In the genomic region with DNA sequence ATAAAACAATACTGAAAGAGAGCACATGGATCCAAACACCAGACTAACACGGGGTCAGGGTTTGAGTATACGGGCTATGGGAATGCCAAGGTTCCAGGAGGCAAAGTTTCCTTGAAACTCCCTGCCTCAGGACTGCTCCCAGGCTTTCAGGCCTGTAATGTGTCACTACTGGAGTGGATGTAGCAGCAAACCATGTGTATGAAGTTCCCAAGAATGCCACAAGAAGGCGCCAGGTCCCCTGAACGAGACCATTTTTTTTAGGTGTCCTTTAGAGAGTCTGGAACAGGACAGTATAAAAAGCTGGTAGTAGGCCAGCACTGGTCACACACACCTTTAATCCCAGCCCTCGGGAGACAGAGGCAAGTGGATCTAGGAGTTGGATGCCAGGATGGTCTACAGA, we compare ENCODE assay signal across 22 mouse cellular contexts. TPM values are rescaled to one million over a fixed set of nuclear protein-coding genes. Genes with fewer than 3 reads are reported as not detected.
DNase-seq lines count a peak whose midpoint lies in the region; ATAC-seq and TF ChIP-seq lines count a peak whose summit lies in the region.
"Had no signal": no experiment of that assay in that cellular context is flagged by ENCODE, and none has a peak within 500 bp of the region (broad histone marks: within the 10 kb centered on the region; RNA-seq: fewer than 3 reads in every experiment).

No protein-coding gene starts in this region.

- no peak for TF ChIP-seq RAD21 in CH12.LX (IDR thresholded peaks at IDR 0.05; ENCODE audit: low read depth, low read length)

- no peaks in the 10 kb centered on the region for H3K79me2 ChIP-seq in CH12.LX (replicated peaks; ENCODE audit: control insufficient read depth, extremely low read depth, insufficient read depth, poor library complexity, severe bottlenecking)

- H3K27ac ChIP-seq in forebrain, postnatal 0 days (ENCODE audit: low read depth, low read length) = no peak overlapping the region
- H3K27ac ChIP-seq in forebrain, embryonic 12.5 days = no peak overlapping the region
- no peak overlapping the region for H3K27ac ChIP-seq in left cerebral cortex, adult 2 months
- no peak overlapping the region for H3K27ac ChIP-seq in CH12.LX (ENCODE audit: insufficient read depth, low read depth)
- H3K27ac ChIP-seq: heart, embryonic 13.5 days; hindbrain, embryonic 14.5 days; intestine, embryonic 15.5 days; liver, embryonic 13.5 days had no signal

- no peaks in the 10 kb centered on the region for H3K27me3 ChIP-seq in forebrain, postnatal 0 days (ENCODE audit: insufficient read depth, low read length)
- H3K27me3 ChIP-seq in forebrain, embryonic 12.5 days = no peaks in the 10 kb centered on the region
- H3K27me3 ChIP-seq in CH12.LX (replicated peaks) = peaks cover 44% of the 10 kb centered on the region
- H3K27me3 ChIP-seq: heart, embryonic 13.5 days; intestine, embryonic 15.5 days; liver, embryonic 13.5 days; Patski had no signal

- H3K36me3 ChIP-seq in forebrain, postnatal 0 days (ENCODE audit: insufficient read depth) = no peaks in the 10 kb centered on the region
- H3K36me3 ChIP-seq in forebrain, embryonic 12.5 days (replicated peaks) = no peaks in the 10 kb centered on the region
- H3K36me3 ChIP-seq in CH12.LX (replicated peaks in 1 of 2; ENCODE audit: control insufficient read depth in 1 of 2, insufficient read depth in 1 of 2, low read length in 1 of 2) = no peaks in the 10 kb centered on the region
- H3K36me3 ChIP-seq: heart, embryonic 13.5 days; intestine, embryonic 15.5 days; liver, embryonic 13.5 days had no signal

- TF ChIP-seq EP300 in CH12.LX (IDR thresholded peaks at IDR 0.05; ENCODE audit: low read length) = no peak

- H3K9ac ChIP-seq in forebrain, postnatal 0 days = no peak overlapping the region
- H3K9ac ChIP-seq in forebrain, embryonic 12.5 days = no peak overlapping the region
- no peak overlapping the region for H3K9ac ChIP-seq in CH12.LX (ENCODE audit: insufficient read depth, low read depth)
- H3K9ac ChIP-seq: heart, embryonic 13.5 days; hindbrain, embryonic 14.5 days; intestine, embryonic 15.5 days; liver, embryonic 13.5 days had no signal

- no peaks in the 10 kb centered on the region for H3K9me3 ChIP-seq in forebrain, postnatal 0 days (ENCODE audit: low read length)
- H3K9me3 ChIP-seq in forebrain, embryonic 12.5 days = no peaks in the 10 kb centered on the region
- no peaks in the 10 kb centered on the region for H3K9me3 ChIP-seq in CH12.LX (replicated peaks; ENCODE audit: low read length)
- H3K9me3 ChIP-seq: heart, embryonic 13.5 days; intestine, embryonic 15.5 days; liver, embryonic 13.5 days; megakaryocyte, embryonic 14.5 days had no signal

- peak; percentile 32; the same call in 1 of the 2 replicates for TF ChIP-seq CTCF in forebrain, postnatal 0 days (IDR thresholded peaks at IDR 0.05; ENCODE audit: low read depth)
- TF ChIP-seq CTCF in left cerebral cortex, adult 2 months (IDR thresholded peaks at IDR 0.05) = peak; percentile 6
- TF ChIP-seq CTCF in CH12.LX (conservative IDR thresholded peaks at IDR 0.05 in 1 of 2, IDR thresholded peaks at IDR 0.05 in 1 of 2; ENCODE audit: low read depth in 2 of 2, low read length in 2 of 2) = peak in 1 of 2 experiments; percentile 38; a peak in 1 of 4 replicates

- intact Hi-C loops in left cerebral cortex, adult 2 months (cut with DNase I) = no loop called here

- DNase-seq in forebrain, postnatal 0 days = no peak
- no peak for DNase-seq in left cerebral cortex, adult 2 months (ENCODE audit: extremely low spot score in 1 of 2, low spot score in 2 of 2)
- DNase-seq in left cerebral cortex, adult 9 months (ENCODE audit: low spot score in 2 of 2) = no peak
- no peak for DNase-seq in CH12.LX (ENCODE audit: extremely low read depth)
- no peak for DNase-seq in Muller cell, postnatal 12 days (ENCODE audit: inconsistent ontology term)
- DNase-seq: adrenal gland, postnatal 36 days; cerebellum, adult 18-20 months; cerebellum, postnatal 25 days; embryo, embryonic 11 days; layer of hippocampus, adult 9-11 months; liver, embryonic 13.5 days; right cerebral cortex, postnatal 14 days; spleen, adult 18-20 months had no signal

- WGBS in forebrain, postnatal 0 days = 69% methylated on average over 5 of the region's 5 CpGs
- WGBS in forebrain, embryonic 12.5 days = 80% methylated on average over 5 of the region's 5 CpGs

- no peaks in the 10 kb centered on the region for H3K4me1 ChIP-seq in forebrain, postnatal 0 days (ENCODE audit: insufficient read depth)
- peaks cover 1% of the 10 kb centered on the region; the same call in 1 of the 2 replicates for H3K4me1 ChIP-seq in forebrain, embryonic 12.5 days
- H3K4me1 ChIP-seq in CH12.LX (ENCODE audit: control insufficient read depth in 1 of 2, insufficient read depth in 2 of 2) = no peaks in the 10 kb centered on the region
- H3K4me1 ChIP-seq: heart, embryonic 13.5 days; intestine, embryonic 15.5 days; liver, embryonic 13.5 days had no signal

- H3K4me2 ChIP-seq in forebrain, postnatal 0 days (ENCODE audit: low read depth) = no peak overlapping the region
- H3K4me2 ChIP-seq in forebrain, embryonic 12.5 days = no peak overlapping the region
- no peak overlapping the region for H3K4me2 ChIP-seq in CH12.LX (ENCODE audit: insufficient read depth, low read depth, poor library complexity, severe bottlenecking)
- H3K4me2 ChIP-seq: heart, embryonic 13.5 days; hindbrain, embryonic 14.5 days; intestine, embryonic 15.5 days; liver, embryonic 13.5 days had no signal

- in situ Hi-C loops in CH12.LX (cut with MboI; ENCODE audit: low pct_ligation_motif_present, low pct_unique_long_range_greater_than_20kb, low sequenced_read_pairs) = no loop called here

- 0 out of 2 replicates have a peak, but pooled peaks have one; percentile 11 for ATAC-seq in forebrain, postnatal 0 days
- no peak for ATAC-seq in forebrain, embryonic 12.5 days (ENCODE audit: low FRiP score)
- ATAC-seq in megakaryocyte progenitor cell, adult 5-6 weeks (replicated peaks; ENCODE audit: poor library complexity) = 0 out of 2 replicates have a peak, but pooled peaks have one; percentile 37
- ATAC-seq: forebrain, embryonic 16.5 days; intestine, embryonic 15.5 days; midbrain, embryonic 16.5 days; Patski had no signal

- H3K4me3 ChIP-seq in forebrain, postnatal 0 days (ENCODE audit: low read depth, low read length) = no peak overlapping the region
- no peak overlapping the region for H3K4me3 ChIP-seq in forebrain, embryonic 12.5 days (replicated peaks)
- no peak overlapping the region for H3K4me3 ChIP-seq in left cerebral cortex, adult 2 months
- no peak overlapping the region for H3K4me3 ChIP-seq in CH12.LX (replicated peaks in 1 of 3; ENCODE audit: low read depth in 2 of 3, low read length in 2 of 3, poor library complexity in 1 of 3)
- H3K4me3 ChIP-seq: heart, embryonic 13.5 days; intestine, embryonic 15.5 days; liver, embryonic 13.5 days; megakaryocyte, embryonic 14.5 days had no signal

- no peak for TF ChIP-seq POLR2A in CH12.LX (IDR thresholded peaks at IDR 0.05; ENCODE audit: low read depth, low read length)

- dilution Hi-C loops in CH12.LX (cut with MboI; ENCODE audit: extremely low pct_ligation_motif_present, extremely low pct_unique_long_range_greater_than_20kb, low sequenced_read_pairs) = no loop called here

RNA-seq across cellular contexts. Expression of a gene that starts 6.3 kb away (rescaled TPM):
- 3.8 and 4.2 TPM in 2 replicates for total RNA-seq in forebrain, postnatal 0 days (2014; rRNA removed)
- polyA plus RNA-seq in forebrain, postnatal 0 days (2015; fragmentation: Nextera tagmentation; extraction: Ambion mirVana) = 5.6 and 7.9 TPM in 2 replicates
- polyA plus RNA-seq in forebrain, embryonic 12.5 days (2016; fragmentation: Nextera tagmentation; extraction: Ambion mirVana) = 8.4 and 9.2 TPM in 2 replicates
- 10 to 100 TPM in 1 of 2 experiments, 1 to 10 TPM in 1; 6.6 to 10.2 TPM for total RNA-seq in left cerebral cortex, adult 2 months (2021)
- 5.6 and 6.2 TPM in 2 replicates for total RNA-seq in CH12.LX (2012; rRNA removed)
- 4.0 and 4.1 TPM in 2 replicates for total RNA-seq in CH12.LX (2014; rRNA removed)
- 5.4 and 5.9 TPM in 2 replicates for polyA plus RNA-seq in CH12.LX (2012; ENCODE audit: insufficient read length, low read depth)
- total RNA-seq in megakaryocyte progenitor cell, adult 5-6 weeks (2015) = 16.3 and 16.5 TPM in 2 replicates
- 34.5 and 35.9 TPM in 2 replicates for total RNA-seq in megakaryocyte progenitor cell, adult 5-6 weeks (2017)

RNA-seq across cellular contexts. Expression of a gene that starts 36.0 kb away (rescaled TPM):
- 43.6 and 45.7 TPM in 2 replicates for total RNA-seq in forebrain, postnatal 0 days (2014; rRNA removed)
- polyA plus RNA-seq in forebrain, postnatal 0 days (2015; fragmentation: Nextera tagmentation; extraction: Ambion mirVana) = 102 and 104 TPM in 2 replicates
- polyA plus RNA-seq in forebrain, embryonic 12.5 days (2016; fragmentation: Nextera tagmentation; extraction: Ambion mirVana) = 76.1 and 81.6 TPM in 2 replicates
- total RNA-seq in left cerebral cortex, adult 2 months (2021) = 10 to 100 TPM; 14.2 to 16.1 TPM
- total RNA-seq in CH12.LX (2012; rRNA removed) (39.4 and 43.3 TPM in 2 replicates), CH12.LX (2014; rRNA removed) (21.0 and 23.1 TPM in 2 replicates)
- 36.5 and 40.9 TPM in 2 replicates for polyA plus RNA-seq in CH12.LX (2012; ENCODE audit: insufficient read length, low read depth)
- total RNA-seq in megakaryocyte progenitor cell, adult 5-6 weeks (2015) = 28.7 and 34.0 TPM in 2 replicates
- 6.6 and 8.1 TPM in 2 replicates for total RNA-seq in megakaryocyte progenitor cell, adult 5-6 weeks (2017)

RNA-seq across cellular contexts. Expression of a gene that starts 36.3 kb away (rescaled TPM):
- total RNA-seq in forebrain, postnatal 0 days (2014; rRNA removed) = 37.5 and 40.5 TPM in 2 replicates
- 6.8 and 8.7 TPM in 2 replicates for polyA plus RNA-seq in forebrain, postnatal 0 days (2015; fragmentation: Nextera tagmentation; extraction: Ambion mirVana)
- polyA plus RNA-seq in forebrain, embryonic 12.5 days (2016; fragmentation: Nextera tagmentation; extraction: Ambion mirVana) = 6.4 and 8.0 TPM in 2 replicates
- under 1 TPM; 0.20 to 0.30 TPM for total RNA-seq in left cerebral cortex, adult 2 months (2021)
- total RNA-seq in CH12.LX (2012; rRNA removed) (0.04 TPM in 1 of 2 replicates, not detected in the other), CH12.LX (2014; rRNA removed) (not detected in 2 replicates)
- polyA plus RNA-seq in CH12.LX (2012; ENCODE audit: insufficient read length, low read depth) = not detected in 2 replicates
- not detected in 2 replicates for total RNA-seq in megakaryocyte progenitor cell, adult 5-6 weeks (2015)
- not detected in 2 replicates for total RNA-seq in megakaryocyte progenitor cell, adult 5-6 weeks (2017)

RNA-seq across cellular contexts. Expression of a gene that starts 55.3 kb away (rescaled TPM):
- total RNA-seq in forebrain, postnatal 0 days (2014; rRNA removed) = 27.0 and 34.5 TPM in 2 replicates
- 3.6 and 7.9 TPM in 2 replicates for polyA plus RNA-seq in forebrain, postnatal 0 days (2015; fragmentation: Nextera tagmentation; extraction: Ambion mirVana)
- polyA plus RNA-seq in forebrain, embryonic 12.5 days (2016; fragmentation: Nextera tagmentation; extraction: Ambion mirVana) = 28.7 and 32.2 TPM in 2 replicates
- 10 to 100 TPM; 30.7 to 32.0 TPM for total RNA-seq in left cerebral cortex, adult 2 months (2021)
- total RNA-seq in CH12.LX (2012; rRNA removed) (14.4 and 17.0 TPM in 2 replicates), CH12.LX (2014; rRNA removed) (15.3 and 16.1 TPM in 2 replicates)
- polyA plus RNA-seq in CH12.LX (2012; ENCODE audit: insufficient read length, low read depth) = 15.4 and 16.3 TPM in 2 replicates
- total RNA-seq in megakaryocyte progenitor cell, adult 5-6 weeks (2015) = 5.5 and 6.2 TPM in 2 replicates
- 4.3 and 7.2 TPM in 2 replicates for total RNA-seq in megakaryocyte progenitor cell, adult 5-6 weeks (2017)

RNA-seq across cellular contexts. Expression of a gene that starts 55.5 kb away (rescaled TPM):
- 48.2 and 61.0 TPM in 2 replicates for total RNA-seq in forebrain, postnatal 0 days (2014; rRNA removed)
- polyA plus RNA-seq in forebrain, postnatal 0 days (2015; fragmentation: Nextera tagmentation; extraction: Ambion mirVana) = 19.9 and 26.3 TPM in 2 replicates
- polyA plus RNA-seq in forebrain, embryonic 12.5 days (2016; fragmentation: Nextera tagmentation; extraction: Ambion mirVana) = 22.4 and 27.7 TPM in 2 replicates
- total RNA-seq in left cerebral cortex, adult 2 months (2021) = 10 to 100 TPM; 81.4 to 84.4 TPM
- total RNA-seq in CH12.LX (2012; rRNA removed) = 5.5 and 5.7 TPM in 2 replicates
- total RNA-seq in CH12.LX (2014; rRNA removed) = 3.7 and 4.8 TPM in 2 replicates
- 9.2 and 10.6 TPM in 2 replicates for polyA plus RNA-seq in CH12.LX (2012; ENCODE audit: insufficient read length, low read depth)
- 3.3 and 4.1 TPM in 2 replicates for total RNA-seq in megakaryocyte progenitor cell, adult 5-6 weeks (2015)
- total RNA-seq in megakaryocyte progenitor cell, adult 5-6 weeks (2017) = 1.5 and 6.4 TPM in 2 replicates

Comparison
In these comparisons a context has a peak if more than half of its experiments do, and no peak if none do; other contexts are left out.
1. RNA of a gene that starts 36.3 kb away (total RNA-seq): 37.5 to 40.5 TPM in forebrain, postnatal 0 days; 0.20 to 0.30 TPM in left cerebral cortex, adult 2 months, 0.04 TPM in CH12.LX and not detected in megakaryocyte progenitor cell, adult 5-6 weeks; every median in the first group is over 10 times any median in the second.